22 mouse cellular contexts compared by ENCODE assay signal in genomic region chr7:143111719-143112118, GRCm38 (mm10). TPM values are rescaled to one million over a fixed set of nuclear protein-coding genes. Genes with fewer than 3 reads are reported as not detected.
DNase-seq lines count a peak whose midpoint lies in the region; ATAC-seq and TF ChIP-seq lines count a peak whose summit lies in the region.
"Had no signal": no experiment of that assay in that cellular context is flagged by ENCODE, and none has a peak within 500 bp of the region (broad histone marks: within the 10 kb centered on the region; RNA-seq: fewer than 3 reads in every experiment).

No protein-coding gene starts in this region.

- TF ChIP-seq POLR2A in MEL (IDR thresholded peaks at IDR 0.05; ENCODE audit: control insufficient read depth in 1 of 2, insufficient read depth in 1 of 2, low read depth in 1 of 2, low read length in 2 of 2, poor library complexity in 1 of 2): no peak

- no peak for TF ChIP-seq EP300 in MEL (IDR thresholded peaks at IDR 0.05; ENCODE audit: low read depth in 1 of 2, low read length in 2 of 2)

- no peaks in the 10 kb centered on the region for H3K36me3 ChIP-seq in MEL (ENCODE audit: control insufficient read depth in 1 of 2, insufficient read depth in 2 of 2, low read length in 2 of 2)
- no peaks in the 10 kb centered on the region for H3K36me3 ChIP-seq in heart, embryonic 15.5 days
- H3K36me3 ChIP-seq: embryonic facial prominence, embryonic 15.5 days; forebrain, embryonic 15.5 days had no signal

- intact Hi-C loops in heart, postnatal 36 days (cut with DNase I): loop anchor here (2.0 kb wide), 1 partner anchor 13 kb away; no protein-coding TSS in a partner anchor

- TF ChIP-seq RAD21 in MEL (IDR thresholded peaks at IDR 0.05; ENCODE audit: low read depth, low read length): no peak

- H3K4me1 ChIP-seq in MEL (ENCODE audit: control insufficient read depth in 1 of 2, insufficient read depth in 2 of 2, low read length in 2 of 2): peaks cover 4 to 9% of the 10 kb centered on the region in 2 experiments
- H3K4me1 ChIP-seq in heart, embryonic 15.5 days (replicated peaks): peaks cover 63% of the 10 kb centered on the region

- no peak for TF ChIP-seq CTCF in MEL (IDR thresholded peaks at IDR 0.05 in 2 of 3, conservative IDR thresholded peaks at IDR 0.05 in 1 of 3; ENCODE audit: control insufficient read depth in 1 of 3, insufficient read depth in 1 of 3, low read depth in 2 of 3, low read length in 3 of 3, poor library complexity in 1 of 3, severe bottlenecking in 1 of 3)

- no peak overlapping the region for H3K9ac ChIP-seq in MEL (ENCODE audit: control insufficient read depth, low read depth, low read length, poor library complexity, severe bottlenecking)
- peak overlapping the region; percentile 14; the same call in 1 of the 2 replicates for H3K9ac ChIP-seq in heart, embryonic 15.5 days
- H3K9ac ChIP-seq: embryonic facial prominence, embryonic 15.5 days; forebrain, embryonic 15.5 days had no signal

- WGBS in heart, embryonic 15.5 days: 33% methylated on average over 4 of the region's 4 CpGs

- no peaks in the 10 kb centered on the region for H3K79me2 ChIP-seq in MEL (ENCODE audit: control insufficient read depth, insufficient read depth, low read length, poor library complexity)

- H3K27me3 ChIP-seq in MEL (ENCODE audit: control insufficient read depth in 1 of 2, insufficient read depth in 2 of 2, low read length in 2 of 2): peaks cover 0 to 1% of the 10 kb centered on the region in 2 experiments; a peak in 1 of 4 replicates
- H3K27me3 ChIP-seq in heart, embryonic 15.5 days: peaks cover 13% of the 10 kb centered on the region

- H3K9me3 ChIP-seq in MEL (replicated peaks; ENCODE audit: insufficient read depth, low read length): no peaks in the 10 kb centered on the region
- H3K9me3 ChIP-seq in heart, embryonic 15.5 days (replicated peaks): peaks cover 5% of the 10 kb centered on the region; the same call in 1 of the 2 replicates
- H3K9me3 ChIP-seq: forebrain, embryonic 15.5 days had no signal

- no peak overlapping the region for H3K4me3 ChIP-seq in MEL (ENCODE audit: control insufficient read depth in 1 of 2, insufficient read depth in 1 of 2, low read depth in 2 of 2, low read length in 2 of 2)
- H3K4me3 ChIP-seq in heart, embryonic 15.5 days: no peak overlapping the region
- H3K4me3 ChIP-seq: embryonic facial prominence, embryonic 15.5 days; forebrain, embryonic 15.5 days; left cerebral cortex, adult 2 months; megakaryocyte, embryonic 14.5 days; myocyte had no signal

- H3K4me2 ChIP-seq in heart, embryonic 15.5 days: peak overlapping the region; percentile 33
- H3K4me2 ChIP-seq: embryonic facial prominence, embryonic 15.5 days; forebrain, embryonic 15.5 days had no signal

- DNase-seq in heart, adult 11 months: peak; percentile 97
- DNase-seq in heart, postnatal 36 days: no peak
- DNase-seq in MEL (ENCODE audit: low read depth, low spot score): peak; percentile 39
- no peak for DNase-seq in cerebellum, postnatal 14 days
- DNase-seq in cerebellum, adult 18-20 months: no peak
- DNase-seq: adrenal gland, postnatal 14 days; cerebellum, adult 8-10 months; kidney, adult 11 months; lung, adult 18-20 months; lung, postnatal 14 days; midbrain, embryonic 14.5 days; thymus, postnatal 25 days had no signal

- H3K27ac ChIP-seq in MEL (ENCODE audit: control insufficient read depth, low read depth, low read length): no peak overlapping the region
- peak overlapping the region; percentile 94 for H3K27ac ChIP-seq in heart, embryonic 15.5 days
- H3K27ac ChIP-seq: embryonic facial prominence, embryonic 15.5 days; forebrain, embryonic 15.5 days; hindbrain, postnatal 0 days; left cerebral cortex, adult 2 months had no signal

- peak; percentile 73 for ATAC-seq in heart, embryonic 15.5 days (replicated peaks; ENCODE audit: insufficient number of reproducible peaks, insufficient read depth, low FRiP score, low read depth)
- ATAC-seq in megakaryocyte progenitor cell, adult 5-6 weeks (replicated peaks; ENCODE audit: poor library complexity): peak; percentile 29; the same call in 1 of the 2 replicates
- ATAC-seq: forebrain, embryonic 15.5 days; hindbrain, postnatal 0 days had no signal

TF ChIP-seq in MEL, 35 proteins besides CTCF, POLR2A, EP300 and RAD21:
- TF ChIP-seq POLR2AphosphoS2 (IDR thresholded peaks at IDR 0.05; ENCODE audit: low read length) (no peak), SMC3 (IDR thresholded peaks at IDR 0.05; ENCODE audit: low read depth, low read length) (no peak), CHD2 (IDR thresholded peaks at IDR 0.05; ENCODE audit: low read length) (no peak), TAL1 (IDR thresholded peaks at IDR 0.05; ENCODE audit: low read length) (no peak), TBP (IDR thresholded peaks at IDR 0.05; ENCODE audit: low read depth, low read length) (no peak), UBTF (IDR thresholded peaks at IDR 0.05; ENCODE audit: borderline replicate concordance, insufficient read depth, low read depth, low read length) (no peak), ZC3H11A (IDR thresholded peaks at IDR 0.05; ENCODE audit: low read depth, low read length) (no peak), SIN3A (IDR thresholded peaks at IDR 0.05; ENCODE audit: low read length) (no peak), MAFK (IDR thresholded peaks at IDR 0.05; ENCODE audit: borderline replicate concordance, low read depth, low read length) (no peak), ZNF384 (IDR thresholded peaks at IDR 0.05; ENCODE audit: low read depth, low read length) (no peak), CHD1 (IDR thresholded peaks at IDR 0.05; ENCODE audit: low read depth, low read length) (no peak)
TF ChIP-seq in MEL: peak in this region for 0.

RNA-seq across cellular contexts. Expression of gene Kcnq1, which starts 5.6 kb away (rescaled TPM):
- total RNA-seq in heart, postnatal 36 days (2021): 10 to 100 TPM; 34.3 to 37.1 TPM
- 0.85 and 0.96 TPM in 2 replicates for total RNA-seq in MEL (2012; rRNA removed)
- polyA plus RNA-seq in MEL (2012; ENCODE audit: insufficient read depth in 1 of 2, insufficient read length in 2 of 2, low read depth in 1 of 2, low replicate concordance in 2 of 2, missing spikeins in 1 of 2): under 1 TPM in 1 of 2 experiments, not detected in 1; 0.63 TPM
- polyA plus RNA-seq in heart, embryonic 15.5 days (2015; fragmentation: Nextera tagmentation; extraction: Ambion mirVana): 25.8 and 27.5 TPM in 2 replicates
- total RNA-seq in megakaryocyte progenitor cell, adult 5-6 weeks (2015): not detected in 2 replicates
- not detected in 2 replicates for total RNA-seq in megakaryocyte progenitor cell, adult 5-6 weeks (2017)

RNA-seq across cellular contexts. Expression of gene Trpm5, which starts 17.3 kb away (rescaled TPM):
- not detected for total RNA-seq in heart, postnatal 36 days (2021)
- total RNA-seq in MEL (2012; rRNA removed): 1.5 and 1.7 TPM in 2 replicates
- 1 to 10 TPM in 1 of 2 experiments, not detected in 1; 1.9 TPM for polyA plus RNA-seq in MEL (2012; ENCODE audit: insufficient read depth in 1 of 2, insufficient read length in 2 of 2, low read depth in 1 of 2, low replicate concordance in 2 of 2, missing spikeins in 1 of 2)
- polyA plus RNA-seq in heart, embryonic 15.5 days (2015; fragmentation: Nextera tagmentation; extraction: Ambion mirVana): 3.8 and 4.7 TPM in 2 replicates
- total RNA-seq in megakaryocyte progenitor cell, adult 5-6 weeks (2015): not detected in 2 replicates
- not detected in 2 replicates for total RNA-seq in megakaryocyte progenitor cell, adult 5-6 weeks (2017)
- total RNA-seq: gastrocnemius, adult 8-10 months; left cerebral cortex, adult 2 months; left cerebral cortex, postnatal 36 days had no signal

RNA-seq across cellular contexts. Expression of gene Tssc4, which starts 42.7 kb away (rescaled TPM):
- 10 to 100 TPM; 15.3 TPM for total RNA-seq in heart, postnatal 36 days (2021)
- total RNA-seq in MEL (2012; rRNA removed): 63.9 and 76.9 TPM in 2 replicates
- polyA plus RNA-seq in MEL (2012; ENCODE audit: insufficient read depth in 1 of 2, insufficient read length in 2 of 2, low read depth in 1 of 2, low replicate concordance in 2 of 2, missing spikeins in 1 of 2): 10 to 100 TPM in 1 of 2 experiments, not detected in 1; 75.6 TPM
- 45.7 and 66.2 TPM in 2 replicates for polyA plus RNA-seq in heart, embryonic 15.5 days (2015; fragmentation: Nextera tagmentation; extraction: Ambion mirVana)
- 18.7 and 23.5 TPM in 2 replicates for total RNA-seq in megakaryocyte progenitor cell, adult 5-6 weeks (2015)
- total RNA-seq in megakaryocyte progenitor cell, adult 5-6 weeks (2017): 26.8 and 33.7 TPM in 2 replicates

RNA-seq across cellular contexts. Expression of gene Cd81, which starts 59.2 kb away (rescaled TPM):
- total RNA-seq in heart, postnatal 36 days (2021): 100 to 1,000 TPM; 398 to 441 TPM
- 86.8 and 105 TPM in 2 replicates for total RNA-seq in MEL (2012; rRNA removed)
- polyA plus RNA-seq in MEL (2012; ENCODE audit: insufficient read depth in 1 of 2, insufficient read length in 2 of 2, low read depth in 1 of 2, low replicate concordance in 2 of 2, missing spikeins in 1 of 2): 100 to 1,000 TPM in 1 of 2 experiments, not detected in 1; 133 TPM
- 780 and 813 TPM in 2 replicates for polyA plus RNA-seq in heart, embryonic 15.5 days (2015; fragmentation: Nextera tagmentation; extraction: Ambion mirVana)
- 118 and 140 TPM in 2 replicates for total RNA-seq in megakaryocyte progenitor cell, adult 5-6 weeks (2015)
- total RNA-seq in megakaryocyte progenitor cell, adult 5-6 weeks (2017): 121 and 181 TPM in 2 replicates

Comparison
In these comparisons a context has a peak if more than half of its experiments do, and no peak if none do; other contexts are left out.
1. DNase-seq: peak in heart, adult 11 months (single experiment) and MEL (single experiment); none in heart, postnatal 36 days (0 of 2), cerebellum, postnatal 14 days (0 of 2) and cerebellum, adult 18-20 months (0 of 2).
2. RNA of gene Kcnq1, which starts 5.6 kb away (total RNA-seq): 34.3 to 37.1 TPM in heart, postnatal 36 days; 0.85 to 0.96 TPM in MEL and not detected in megakaryocyte progenitor cell, adult 5-6 weeks; every median in the first group is over 10 times any median in the second.